Mouse (Mus musculus): ENCODE measurements at regions not wholly inside any gene's neighbourhood (a gene's known extent, or its start where the extent isn't known, plus 50 kb on each side); places are given as distances from the start of the nearest gene placed in this dataset.

DNA sequence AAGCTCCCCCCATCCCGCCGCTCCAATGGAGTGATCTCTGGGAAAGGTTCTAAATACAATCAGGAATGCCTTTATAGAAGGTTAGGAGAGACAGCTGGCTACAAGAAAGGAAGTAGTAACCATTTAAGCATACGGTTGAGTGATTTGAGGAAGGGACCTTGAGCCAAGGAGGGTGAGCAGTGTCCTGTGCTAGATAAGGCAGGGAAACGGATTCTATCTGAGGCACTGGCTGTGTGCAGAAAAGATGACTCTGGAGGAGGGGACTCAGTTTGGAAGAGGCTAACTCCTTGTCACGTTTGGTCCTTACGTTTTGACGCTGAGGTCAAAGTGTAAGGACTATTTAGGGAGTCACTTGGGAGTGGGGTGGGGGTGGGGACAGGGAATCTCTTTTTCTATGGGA is 84.3 kb upstream of the 4930535I16Rik start:
- no peak for TF ChIP-seq CTCF (IDR thresholded peaks at IDR 0.05)
- no peak for TF ChIP-seq EP300 (IDR thresholded peaks at IDR 0.05)

Data from lung, postnatal 0 days (tissue).